Mouse (Mus musculus): ENCODE results near the gene Lamp1. TPM values are rescaled to one million over a fixed set of nuclear protein-coding genes. Genes with fewer than 3 reads are reported as not detected.
A peak's percentile ranks its signal among the peaks of the same experiment; 100 is the strongest.

Lamp1 gene
- polyA plus RNA-seq, 1 experiment from 2014 or later: 242 TPM

- Histone ChIP-seq H3K36me3 (peaks cover 35% of the 10 kb centered on the region; the same call in 1 of the 2 replicates), H3K4me2 (replicated peaks) (no peak overlapping the region)
- WGBS: 82% methylated on average over 9 of the region's 9 CpGs
These were observed 28.3 kb downstream of the Lamp1 start for GRCm38 (mm10) chr8:13187229-13187628.

GRCm38 (mm10) chr8:13187638-13188037 is 28.7 kb downstream of the Lamp1 start:
- 61% methylated on average over 7 of the region's 7 CpGs for WGBS
- Histone ChIP-seq H3K36me3 (peaks cover 35% of the 10 kb centered on the region; the same call in 1 of the 2 replicates), H3K4me1 (no peaks in the 10 kb centered on the region), H3K4me3 (no peak overlapping the region), H3K4me2 (replicated peaks) (no peak overlapping the region), H3K27me3 (no peaks in the 10 kb centered on the region), H3K9me3 (no peaks in the 10 kb centered on the region), H3K27ac (replicated peaks) (no peak overlapping the region), H3K9ac (replicated peaks) (no peak overlapping the region)
- no peak for ATAC-seq (ENCODE audit: low FRiP score, low read depth)

More at GRCm38 (mm10) chr8:13187229-13187628, 28.3 kb downstream of the Lamp1 start:
- H3K9ac ChIP-seq (replicated peaks): no peak overlapping the region
- no peaks in the 10 kb centered on the region for H3K4me1 ChIP-seq
- no peak for ATAC-seq (ENCODE audit: low FRiP score, low read depth)
- H3K27me3 ChIP-seq: no peaks in the 10 kb centered on the region
- H3K9me3 ChIP-seq: no peaks in the 10 kb centered on the region
- no peak overlapping the region for H3K27ac ChIP-seq (replicated peaks)
- H3K4me3 ChIP-seq: no peak overlapping the region

- no peaks in the 10 kb centered on the region for H3K9me3 ChIP-seq
- WGBS: 85% methylated on average over 13 of the region's 13 CpGs
- no peak overlapping the region for H3K4me2 ChIP-seq (replicated peaks)
- H3K27ac ChIP-seq (replicated peaks): no peak overlapping the region
- H3K36me3 ChIP-seq: peaks cover 35% of the 10 kb centered on the region; the same call in 1 of the 2 replicates
- ATAC-seq (ENCODE audit: low FRiP score, low read depth): no peak
- H3K27me3 ChIP-seq: no peaks in the 10 kb centered on the region
- H3K9ac ChIP-seq (replicated peaks): no peak overlapping the region
- no peaks in the 10 kb centered on the region for H3K4me1 ChIP-seq
- H3K4me3 ChIP-seq: no peak overlapping the region
These were observed 29.1 kb downstream of the Lamp1 start for GRCm38 (mm10) chr8:13188052-13188555.

- no peaks in the 10 kb centered on the region for H3K4me1 ChIP-seq
- no peaks in the 10 kb centered on the region for H3K27me3 ChIP-seq
- H3K36me3 ChIP-seq: peaks cover 35% of the 10 kb centered on the region; the same call in 1 of the 2 replicates
- no peak for ATAC-seq (ENCODE audit: low FRiP score, low read depth)
- H3K9ac ChIP-seq (replicated peaks): no peak overlapping the region
- no peak overlapping the region for H3K27ac ChIP-seq (replicated peaks)
- no peak overlapping the region for H3K4me2 ChIP-seq (replicated peaks)
- no peaks in the 10 kb centered on the region for H3K9me3 ChIP-seq
- 100% methylated on average over 1 of the region's 1 CpGs for WGBS
- no peak overlapping the region for H3K4me3 ChIP-seq
These were observed 29.9 kb downstream of the Lamp1 start for GRCm38 (mm10) chr8:13188857-13189256.

- ATAC-seq (ENCODE audit: low FRiP score, low read depth): no peak
- Histone ChIP-seq H3K9me3 (no peaks in the 10 kb centered on the region), H3K36me3 (peaks cover 25% of the 10 kb centered on the region; the same call in 1 of the 2 replicates), H3K27me3 (no peaks in the 10 kb centered on the region), H3K4me2 (replicated peaks) (no peak overlapping the region), H3K27ac (replicated peaks) (no peak overlapping the region), H3K9ac (replicated peaks) (no peak overlapping the region), H3K4me1 (peaks cover 6% of the 10 kb centered on the region; the same call in 1 of the 2 replicates), H3K4me3 (no peak overlapping the region)
- 86% methylated on average over 8 of the region's 8 CpGs for WGBS
These were observed 31.3 kb downstream of the Lamp1 start for GRCm38 (mm10) chr8:13190235-13190634.

GRCm38 (mm10) chr8:13194818-13195217 is 35.9 kb downstream of the Lamp1 start:
- WGBS: 14% methylated on average over 10 of the region's 10 CpGs
- ATAC-seq (ENCODE audit: low FRiP score, low read depth): peak; percentile 47; the same call in 1 of the 2 replicates
- H3K4me2 ChIP-seq (replicated peaks): no peak overlapping the region

GRCm38 (mm10) chr8:13197493-13197892 is 38.5 kb downstream of the Lamp1 start:
- no peak overlapping the region for H3K9ac ChIP-seq (replicated peaks)
- H3K4me2 ChIP-seq (replicated peaks): no peak overlapping the region
- no peaks in the 10 kb centered on the region for H3K9me3 ChIP-seq
- no peak for ATAC-seq (ENCODE audit: low FRiP score, low read depth)
- no peak overlapping the region for H3K4me3 ChIP-seq
- H3K27ac ChIP-seq (replicated peaks): no peak overlapping the region
- H3K4me1 ChIP-seq: peaks cover 18% of the 10 kb centered on the region
- no peaks in the 10 kb centered on the region for H3K36me3 ChIP-seq
- peaks cover 30% of the 10 kb centered on the region for H3K27me3 ChIP-seq
- WGBS: 88% methylated on average over 5 of the region's 5 CpGs

More at GRCm38 (mm10) chr8:13194818-13195217, 35.9 kb downstream of the Lamp1 start:
- Histone ChIP-seq H3K27me3 (peaks cover 6% of the 10 kb centered on the region), H3K9ac (replicated peaks) (no peak overlapping the region), H3K27ac (replicated peaks) (peak overlapping the region; percentile 67), H3K4me3 (no peak overlapping the region), H3K36me3 (0 out of 2 replicates have a peak, but pooled peaks cover 5% of the 10 kb centered on the region), H3K9me3 (no peaks in the 10 kb centered on the region), H3K4me1 (peaks cover 10% of the 10 kb centered on the region)

- H3K9me3 ChIP-seq: no peaks in the 10 kb centered on the region
- peaks cover 17% of the 10 kb centered on the region for H3K4me1 ChIP-seq
- no peak for ATAC-seq (ENCODE audit: low FRiP score, low read depth)
- peak overlapping the region; percentile 89 for H3K4me3 ChIP-seq
- H3K27me3 ChIP-seq: peaks cover 48% of the 10 kb centered on the region
- H3K27ac ChIP-seq (replicated peaks): no peak overlapping the region
- peak overlapping the region; percentile 83; the same call in 1 of the 2 replicates for H3K9ac ChIP-seq (replicated peaks)
- no peaks in the 10 kb centered on the region for H3K36me3 ChIP-seq
- peak overlapping the region; percentile 86 for H3K4me2 ChIP-seq (replicated peaks)
- 26% methylated on average over 14 of the region's 14 CpGs for WGBS
These were observed 40.6 kb downstream of the Lamp1 start for GRCm38 (mm10) chr8:13199385-13200061.

- Histone ChIP-seq H3K36me3 (no peaks in the 10 kb centered on the region), H3K4me3 (peak within 1 kb of the TSS; percentile 89), H3K4me2 (replicated peaks) (peak within 1 kb of the TSS; percentile 86), H3K9me3 (no peaks in the 10 kb centered on the region), H3K27me3 (peaks cover 48% of the 10 kb centered on the region), H3K27ac (replicated peaks) (no peak within 1 kb of the TSS), H3K9ac (replicated peaks) (peak within 1 kb of the TSS; percentile 83), H3K4me1 (peaks cover 12% of the 10 kb centered on the region)
- WGBS: under 1% methylated on average over 52 of the region's 58 CpGs
- peak; percentile 83 for ATAC-seq (ENCODE audit: low FRiP score, low read depth)
These were observed 41.5 kb downstream of the Lamp1 start, which contains the start of gene Grtp1 for GRCm38 (mm10) chr8:13200301-13201012. Gene Grtp1, minus strand, starts transcription at chr8:13200620.

GRCm38 (mm10) chr8:13201013-13201334 is 42.0 kb downstream of the Lamp1 start:
- Histone ChIP-seq H3K27me3 (peaks cover 48% of the 10 kb centered on the region), H3K4me3 (peak overlapping the region; percentile 89), H3K4me2 (replicated peaks) (peak overlapping the region; percentile 86), H3K9me3 (no peaks in the 10 kb centered on the region), H3K4me1 (peaks cover 12% of the 10 kb centered on the region), H3K27ac (replicated peaks) (no peak overlapping the region), H3K36me3 (no peaks in the 10 kb centered on the region), H3K9ac (replicated peaks) (no peak overlapping the region; the same call in 1 of the 2 replicates)
- WGBS: 1% methylated on average over 18 of the region's 18 CpGs
- 0 out of 2 replicates have a peak, but pooled peaks have one; percentile 29 for ATAC-seq (ENCODE audit: low FRiP score, low read depth)

GRCm38 (mm10) chr8:13202041-13202440 is 43.1 kb downstream of the Lamp1 start:
- Histone ChIP-seq H3K9me3 (no peaks in the 10 kb centered on the region), H3K9ac (replicated peaks) (no peak overlapping the region), H3K4me2 (replicated peaks) (no peak overlapping the region), H3K27ac (replicated peaks) (no peak overlapping the region), H3K4me1 (peaks cover 12% of the 10 kb centered on the region), H3K4me3 (no peak overlapping the region), H3K36me3 (no peaks in the 10 kb centered on the region), H3K27me3 (peaks cover 48% of the 10 kb centered on the region)
- no peak for ATAC-seq (ENCODE audit: low FRiP score, low read depth)
- WGBS: 43% methylated on average over 3 of the region's 3 CpGs

GRCm38 (mm10) chr8:13202806-13203205 is 43.8 kb downstream of the Lamp1 start:
- Histone ChIP-seq H3K9ac (replicated peaks) (no peak overlapping the region), H3K27me3 (peaks cover 48% of the 10 kb centered on the region), H3K9me3 (no peaks in the 10 kb centered on the region), H3K27ac (replicated peaks) (no peak overlapping the region), H3K4me2 (replicated peaks) (no peak overlapping the region), H3K36me3 (no peaks in the 10 kb centered on the region), H3K4me1 (peaks cover 12% of the 10 kb centered on the region), H3K4me3 (no peak overlapping the region)
- ATAC-seq (ENCODE audit: low FRiP score, low read depth): no peak
- WGBS: 87% methylated on average over 3 of the region's 3 CpGs
